Mouse (Mus musculus) MEL (cell line): ENCODE data around the gene Kctd19.

ENCODE experiments used
- EP300 ChIP-seq, 2 experiments: IDR thresholded peaks; 2 replicates each; pipeline ENCODE4 v1.6.1; 2011; ENCODE audit warnings: improper control_type of control experiment in 2 of 2, low read length in 2 of 2, low read depth in 1 of 2, mild to moderate bottlenecking in 1 of 2
- MYC ChIP-seq: IDR thresholded peaks from 2 replicates; pipeline ENCODE4 v1.6.1; 2011; ENCODE audit warnings: low read depth, mild to moderate bottlenecking, low read length, improper control_type of control experiment, moderate library complexity
- NRF1 ChIP-seq: IDR thresholded peaks from 2 replicates; pipeline ENCODE4 v1.6.1; 2014; ENCODE audit warnings: low read depth, mild to moderate bottlenecking, inconsistent platforms, low read length, improper control_type of control experiment, moderate library complexity; ENCODE audit not compliant: poor library complexity, insufficient read depth, severe bottlenecking

- TF ChIP-seq EP300 (IDR thresholded peaks at IDR 0.05; ENCODE audit: low read depth in 1 of 2, low read length in 2 of 2) (no peak), MYC (no peak), NRF1 (no peak)
Observed at GRCm38 (mm10) chr8:105406416-105406815, 6.9 kb downstream of the Kctd19 start.
